In genomic region chr9:119357331-119358057, GRCm38 (mm10) we compare ENCODE assay signal across 8 mouse cellular contexts. TPM values are rescaled to one million over a fixed set of nuclear protein-coding genes. Genes with fewer than 3 reads are reported as not detected.
DNase-seq lines count a peak whose midpoint lies in the region; ATAC-seq and TF ChIP-seq lines count a peak whose summit lies in the region.

Gene Xylb, plus strand, starts transcription at chr9:119357381.

- TF ChIP-seq CTCF in lung, postnatal 0 days (IDR thresholded peaks at IDR 0.05) = peak; percentile 97

- peak within 1 kb of the TSS; percentile 96 for H3K4me2 ChIP-seq in lung, postnatal 0 days (replicated peaks; ENCODE audit: low read depth, low read length)

- H3K4me3 ChIP-seq in hindbrain, embryonic 10.5 days = peak within 1 kb of the TSS; percentile 77
- peak within 1 kb of the TSS; percentile 58 for H3K4me3 ChIP-seq in lung, postnatal 0 days (ENCODE audit: low read depth, low read length)

- H3K27ac ChIP-seq in hindbrain, embryonic 10.5 days = peak within 1 kb of the TSS; percentile 88
- peak within 1 kb of the TSS; percentile 57; the same call in 1 of the 2 replicates for H3K27ac ChIP-seq in lung, postnatal 0 days (ENCODE audit: low read length)

- peaks cover 13% of the 10 kb centered on the region for H3K4me1 ChIP-seq in hindbrain, embryonic 10.5 days (replicated peaks)
- H3K4me1 ChIP-seq in lung, postnatal 0 days (ENCODE audit: insufficient read depth, low read depth, low read length) = no peaks in the 10 kb centered on the region

- H3K36me3 ChIP-seq in hindbrain, embryonic 10.5 days = 0 out of 2 replicates have a peak, but pooled peaks cover 3% of the 10 kb centered on the region
- H3K36me3 ChIP-seq in lung, postnatal 0 days (ENCODE audit: insufficient read depth, low read length) = no peaks in the 10 kb centered on the region

- no peaks in the 10 kb centered on the region for H3K9me3 ChIP-seq in hindbrain, embryonic 10.5 days
- no peaks in the 10 kb centered on the region for H3K9me3 ChIP-seq in lung, postnatal 0 days (ENCODE audit: low read length)

- H3K27me3 ChIP-seq in hindbrain, embryonic 10.5 days (ENCODE audit: insufficient read depth, poor library complexity, severe bottlenecking) = peaks cover 4% of the 10 kb centered on the region; the same call in 1 of the 2 replicates
- H3K27me3 ChIP-seq in lung, postnatal 0 days (replicated peaks; ENCODE audit: insufficient read depth, low read length) = no peaks in the 10 kb centered on the region

- peak within 1 kb of the TSS; percentile 35; the same call in 1 of the 2 replicates for H3K9ac ChIP-seq in lung, postnatal 0 days (replicated peaks; ENCODE audit: low read depth)

- ATAC-seq in frontal cortex, adult (ENCODE audit: low TSS enrichment) = peak; percentile 89
- peak; percentile 93 for ATAC-seq in lung, postnatal 0 days

- WGBS in hindbrain, embryonic 10.5 days = 4% methylated on average over 65 of the region's 65 CpGs
- WGBS in lung, postnatal 0 days = 4% methylated on average over 60 of the region's 65 CpGs

- TF ChIP-seq EP300 in lung, postnatal 0 days (IDR thresholded peaks at IDR 0.05) = no peak

- peak; percentile 66 for DNase-seq in MEL-GATA-1-ER (ENCODE audit: extremely low read depth, low read depth)
- DNase-seq in cerebellum, adult 8-10 months = peak; percentile 90
- peak; percentile 89 for DNase-seq in hindbrain, embryonic 10.5 days (ENCODE audit: low spot score)
- DNase-seq in layer of hippocampus, adult 9-11 months = peak; percentile 91
- DNase-seq in lung, postnatal 0 days (ENCODE audit: low spot score) = peak; percentile 94
- DNase-seq in ovary, postnatal 14 days (ENCODE audit: low spot score) = peak; percentile 85
- peak; percentile 93 for DNase-seq in thymus, postnatal 14 days

RNA-seq across cellular contexts. Expression of gene Xylb, which starts in this region (rescaled TPM):
- polyA plus RNA-seq in hindbrain, embryonic 10.5 days (2016; fragmentation: Nextera tagmentation; extraction: Ambion mirVana) = 6.6 and 7.0 TPM in 2 replicates
- polyA plus RNA-seq in lung, postnatal 0 days (2015; fragmentation: Nextera tagmentation; extraction: Ambion mirVana) = 2.0 and 2.2 TPM in 2 replicates

Comparison
In these comparisons a context has a peak if more than half of its experiments do, and no peak if none do; other contexts are left out.
1. Peak in every context shown above with its lines: DNase-seq, ATAC-seq, H3K4me3 ChIP-seq and H3K27ac ChIP-seq.